Mouse (Mus musculus): ENCODE data around the gene Foxn3.

- TF ChIP-seq CTCF (IDR thresholded peaks at IDR 0.05; ENCODE audit: borderline replicate concordance, insufficient read depth, low read depth, low read length) (no peak), POLR2A (IDR thresholded peaks at IDR 0.05; ENCODE audit: borderline replicate concordance, insufficient read depth, low read length) (no peak)
Observed at GRCm38 (mm10) chr12:99358698-99359097, 204.7 kb downstream of the Foxn3 start.

All from cerebellum, adult 2 months (tissue).